Comparison of ENCODE assay signal across 14 mouse cellular contexts in genomic region chr6:142558772-142559679, GRCm38 (mm10). TPM values are rescaled to one million over a fixed set of nuclear protein-coding genes. Genes with fewer than 3 reads are reported as not detected.
A peak's percentile ranks its signal among the peaks of the same experiment; 100 is the strongest.
DNase-seq lines count a peak whose midpoint lies in the region; ATAC-seq lines count a peak whose summit lies in the region.
"Had no signal": no experiment of that assay in that cellular context is flagged by ENCODE, and none has a peak within 500 bp of the region (broad histone marks: within the 10 kb centered on the region; RNA-seq: fewer than 3 reads in every experiment).

No protein-coding gene starts in this region.

- ATAC-seq in hematopoietic stem cell, adult 5-6 weeks (replicated peaks in 1 of 2; ENCODE audit: insufficient read depth in 1 of 2, low FRiP score in 2 of 2, low TSS enrichment in 1 of 2, low read depth in 1 of 2, poor library complexity in 2 of 2, severe bottlenecking in 2 of 2) = 0 out of 4 replicates have a peak, but pooled peaks have one; percentile 31 to 39
- ATAC-seq: CD4-positive, CD25-positive, alpha-beta regulatory T cell, adult 4 months; forebrain, postnatal 0 days had no signal

- intact Hi-C loops in gastrocnemius, postnatal 36 days (cut with DNase I) = no loop called here

- DNase-seq in adrenal gland, postnatal 10 days = peak; percentile 18
- no peak for DNase-seq in adrenal gland, postnatal 4 days (ENCODE audit: low spot score in 2 of 2)
- peak; percentile 42 for DNase-seq in kidney, adult 9 months
- DNase-seq in kidney, adult 18-20 months = no peak
- peak; percentile 44 for DNase-seq in adrenal gland, postnatal 14 days
- DNase-seq in gastrocnemius, postnatal 36 days = no peak
- DNase-seq: cerebellum, adult 9-10 months; forebrain, postnatal 0 days; heart, postnatal 14 days; lung, adult 18-20 months; midbrain, embryonic 14.5 days; right cerebral cortex, postnatal 14 days had no signal

RNA-seq across cellular contexts. Expression of gene Kcnj8, which starts 12.4 kb away (rescaled TPM):
- 10 to 100 TPM; 22.2 to 23.9 TPM for total RNA-seq in adrenal gland, postnatal 10 days (2021)
- total RNA-seq in adrenal gland, postnatal 4 days (2021) = 10 to 100 TPM; 16.5 to 16.8 TPM
- total RNA-seq in adrenal gland, postnatal 14 days (2021) = 20.5 and 24.1 TPM in 2 replicates
- 0.65 TPM in 1 of 2 replicates, not detected in the other for total RNA-seq in hematopoietic stem cell, adult 5-6 weeks (2017)
- total RNA-seq in gastrocnemius, postnatal 36 days (2021) = 10 to 100 TPM in 1 of 2 experiments, 1 to 10 TPM in 1; 6.4 to 10.8 TPM

RNA-seq across cellular contexts. Expression of gene Ldhb, which starts 51.3 kb away (rescaled TPM):
- total RNA-seq in adrenal gland, postnatal 10 days (2021) = 100 to 1,000 TPM; 483 to 579 TPM
- 100 to 1,000 TPM; 148 to 257 TPM for total RNA-seq in adrenal gland, postnatal 4 days (2021)
- total RNA-seq in adrenal gland, postnatal 14 days (2021) = 446 and 476 TPM in 2 replicates
- 55.2 and 63.5 TPM in 2 replicates for total RNA-seq in hematopoietic stem cell, adult 5-6 weeks (2017)
- total RNA-seq in gastrocnemius, postnatal 36 days (2021) = 100 to 1,000 TPM; 236 to 395 TPM

Comparison
In these comparisons a context has a peak if more than half of its experiments do, and no peak if none do; other contexts are left out.
1. DNase-seq: peak in adrenal gland, postnatal 10 days (single experiment), kidney, adult 9 months (single experiment) and adrenal gland, postnatal 14 days (single experiment); none in adrenal gland, postnatal 4 days (0 of 2), kidney, adult 18-20 months (single experiment) and gastrocnemius, postnatal 36 days (0 of 2).